Mouse (Mus musculus) NIH3T3 (cell line): ENCODE measurements around the gene Vmn1r129.
"Not testable (repeated sequence)": the region's sequence is repeated elsewhere in the genome, so short reads cannot be mapped to it uniquely, and the experiment has no call there.

Experiments
- DNase-seq: peaks from one replicate; pipeline ENCODE4 v3.0.0-alpha.2; 2012; ENCODE audit warnings: low read depth

Vmn1r129 gene

GRCm38 (mm10) chr7:21361191-21361590 is at the start of gene Vmn1r129:
Gene Vmn1r129 (minus strand): TSS chr7:21361291.
- DNase-seq = not testable (repeated sequence)

GRCm38 (mm10) chr7:21349073-21349472 is 12.0 kb downstream of the Vmn1r129 start, which contains the start of gene Vmn1r128:
Gene Vmn1r128 (plus strand): TSS chr7:21349373.
- DNase-seq = not testable (repeated sequence)

GRCm38 (mm10) chr7:21319761-21320160 is 41.3 kb downstream of the Vmn1r129 start, which contains the start of gene Vmn1r127:
Gene Vmn1r127 (minus strand): TSS chr7:21319861.
- not testable (repeated sequence) for DNase-seq
